Mouse (Mus musculus): ENCODE measurements around the gene Clybl. TPM values are rescaled to one million over a fixed set of nuclear protein-coding genes. Genes with fewer than 3 reads are reported as not detected.

Gene Clybl
- total and polyA plus RNA-seq, 2 experiments = 15.3 to 23.4 TPM

DNA sequence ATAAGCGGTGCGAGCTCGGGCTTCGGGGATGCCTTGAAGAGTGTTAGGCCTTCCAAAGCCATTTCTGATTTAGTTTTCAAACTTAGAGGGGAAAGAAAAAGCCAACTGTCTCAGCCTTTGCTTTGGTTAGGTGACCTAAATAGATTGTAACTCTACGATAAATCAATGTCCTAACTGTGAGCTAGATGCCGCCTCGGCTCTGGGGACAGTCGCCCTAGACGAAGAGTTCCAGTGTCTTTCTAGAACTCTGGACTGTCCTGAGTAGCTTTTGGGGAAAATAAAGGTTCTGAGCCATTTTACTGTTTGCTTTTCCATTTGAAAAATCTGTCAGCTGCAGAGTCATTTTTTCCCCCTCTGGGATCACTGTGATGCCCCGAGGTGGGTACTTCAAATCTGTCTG, 49.6 kb downstream of the Clybl start:
- TF ChIP-seq POLR2A (IDR thresholded peaks at IDR 0.05; ENCODE audit: extremely low read depth, insufficient read depth, low read length) (no peak), CTCF (IDR thresholded peaks at IDR 0.05; ENCODE audit: low read depth, low read length) (no peak)
- 83% methylated on average over 10 of the region's 10 CpGs for WGBS
- Histone ChIP-seq H3K9ac (ENCODE audit: low read depth, low read length) (no peak overlapping the region), H3K79me2 (ENCODE audit: control insufficient read depth, insufficient read depth, low read length) (peaks cover 8% of the 10 kb centered on the region), H3K27me3 (ENCODE audit: control insufficient read depth, insufficient read depth, low read length) (no peaks in the 10 kb centered on the region), H3K4me3 (ENCODE audit: insufficient read depth, low read depth, low read length) (no peak overlapping the region), H3K27ac (replicated peaks; ENCODE audit: insufficient read depth, low read depth, low read length) (no peak overlapping the region), H3K36me3 (ENCODE audit: control insufficient read depth, insufficient read depth, low read length) (no peaks in the 10 kb centered on the region), H3K4me1 (ENCODE audit: control insufficient read depth, insufficient read depth, low read length) (no peaks in the 10 kb centered on the region)
- DNase-seq (ENCODE audit: extremely low read depth, low read depth, low spot score) = no peak

DNA sequence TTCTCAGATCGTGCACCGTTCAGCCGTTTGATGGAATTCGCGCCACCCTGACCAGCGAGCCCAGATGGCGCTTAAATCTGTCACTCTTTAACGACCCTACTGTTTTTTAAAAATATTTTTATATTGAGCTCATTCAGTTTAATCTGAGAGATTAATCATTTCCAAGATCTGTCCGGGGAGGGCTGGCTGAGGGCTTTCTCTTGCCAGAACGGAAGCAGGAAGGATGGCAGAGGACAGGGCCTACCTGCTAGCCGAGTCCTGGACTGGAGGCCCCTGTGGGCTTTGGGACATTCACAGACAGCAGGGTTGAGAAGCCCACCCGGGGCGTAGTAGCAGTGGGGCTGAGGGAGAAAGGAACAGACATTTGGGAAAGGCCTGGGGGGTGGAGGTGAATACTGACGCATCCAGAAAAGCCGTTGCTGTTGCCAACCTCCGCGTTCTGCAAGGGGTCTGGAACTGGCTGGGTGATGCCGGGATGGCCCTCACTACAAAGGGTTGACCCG, 51.8 kb downstream of the Clybl start:
- Histone ChIP-seq H3K36me3 (ENCODE audit: control insufficient read depth, insufficient read depth, low read length) (no peaks in the 10 kb centered on the region), H3K79me2 (ENCODE audit: control insufficient read depth, insufficient read depth, low read length) (peaks cover 8% of the 10 kb centered on the region), H3K4me3 (ENCODE audit: insufficient read depth, low read depth, low read length) (no peak overlapping the region), H3K9ac (ENCODE audit: low read depth, low read length) (no peak overlapping the region), H3K27me3 (ENCODE audit: control insufficient read depth, insufficient read depth, low read length) (no peaks in the 10 kb centered on the region), H3K27ac (replicated peaks; ENCODE audit: insufficient read depth, low read depth, low read length) (no peak overlapping the region), H3K4me1 (ENCODE audit: control insufficient read depth, insufficient read depth, low read length) (no peaks in the 10 kb centered on the region)
- TF ChIP-seq CTCF (IDR thresholded peaks at IDR 0.05; ENCODE audit: low read depth, low read length) = no peak
- no peak for TF ChIP-seq POLR2A (IDR thresholded peaks at IDR 0.05; ENCODE audit: extremely low read depth, insufficient read depth, low read length)
- DNase-seq (ENCODE audit: extremely low read depth, low read depth, low spot score) = no peak
- 87% methylated on average over 19 of the region's 19 CpGs for WGBS

DNA sequence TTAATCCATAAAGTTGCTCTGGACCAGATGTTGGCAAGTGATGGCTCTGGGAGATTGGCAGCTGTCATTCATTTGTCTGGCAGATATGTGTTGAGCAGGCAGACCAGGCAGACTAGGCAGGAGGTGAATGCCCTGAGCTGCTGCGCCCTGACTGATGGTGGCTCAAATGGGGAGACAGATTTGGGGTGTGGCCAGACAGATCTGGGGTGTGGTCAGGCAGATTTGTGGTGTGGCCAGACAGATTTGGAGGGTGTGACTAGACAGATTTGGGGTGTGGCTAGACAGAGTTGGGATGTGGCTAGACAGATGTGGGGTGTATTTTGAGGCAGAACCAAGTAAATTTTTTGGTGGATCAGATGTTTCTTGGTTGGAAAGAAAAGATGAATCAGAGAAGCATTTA, 62.4 kb downstream of the Clybl start:
- H3K79me2 ChIP-seq (ENCODE audit: control insufficient read depth, insufficient read depth, low read length) = no peaks in the 10 kb centered on the region; the same call in 1 of the 2 replicates
- no peak overlapping the region for H3K9ac ChIP-seq (ENCODE audit: low read depth, low read length)
- H3K27ac ChIP-seq (replicated peaks; ENCODE audit: insufficient read depth, low read depth, low read length) = no peak overlapping the region
- H3K27me3 ChIP-seq (ENCODE audit: control insufficient read depth, insufficient read depth, low read length) = no peaks in the 10 kb centered on the region
- no peaks in the 10 kb centered on the region for H3K36me3 ChIP-seq (ENCODE audit: control insufficient read depth, insufficient read depth, low read length)
- no peak for DNase-seq (ENCODE audit: extremely low read depth, low read depth, low spot score)
- 82% methylated on average over 1 of the region's 1 CpGs for WGBS
- no peak overlapping the region for H3K4me3 ChIP-seq (ENCODE audit: insufficient read depth, low read depth, low read length)
- H3K4me1 ChIP-seq (ENCODE audit: control insufficient read depth, insufficient read depth, low read length) = no peaks in the 10 kb centered on the region
- TF ChIP-seq POLR2A (IDR thresholded peaks at IDR 0.05; ENCODE audit: extremely low read depth, insufficient read depth, low read length) = no peak
- no peak for TF ChIP-seq CTCF (IDR thresholded peaks at IDR 0.05; ENCODE audit: low read depth, low read length)

DNA sequence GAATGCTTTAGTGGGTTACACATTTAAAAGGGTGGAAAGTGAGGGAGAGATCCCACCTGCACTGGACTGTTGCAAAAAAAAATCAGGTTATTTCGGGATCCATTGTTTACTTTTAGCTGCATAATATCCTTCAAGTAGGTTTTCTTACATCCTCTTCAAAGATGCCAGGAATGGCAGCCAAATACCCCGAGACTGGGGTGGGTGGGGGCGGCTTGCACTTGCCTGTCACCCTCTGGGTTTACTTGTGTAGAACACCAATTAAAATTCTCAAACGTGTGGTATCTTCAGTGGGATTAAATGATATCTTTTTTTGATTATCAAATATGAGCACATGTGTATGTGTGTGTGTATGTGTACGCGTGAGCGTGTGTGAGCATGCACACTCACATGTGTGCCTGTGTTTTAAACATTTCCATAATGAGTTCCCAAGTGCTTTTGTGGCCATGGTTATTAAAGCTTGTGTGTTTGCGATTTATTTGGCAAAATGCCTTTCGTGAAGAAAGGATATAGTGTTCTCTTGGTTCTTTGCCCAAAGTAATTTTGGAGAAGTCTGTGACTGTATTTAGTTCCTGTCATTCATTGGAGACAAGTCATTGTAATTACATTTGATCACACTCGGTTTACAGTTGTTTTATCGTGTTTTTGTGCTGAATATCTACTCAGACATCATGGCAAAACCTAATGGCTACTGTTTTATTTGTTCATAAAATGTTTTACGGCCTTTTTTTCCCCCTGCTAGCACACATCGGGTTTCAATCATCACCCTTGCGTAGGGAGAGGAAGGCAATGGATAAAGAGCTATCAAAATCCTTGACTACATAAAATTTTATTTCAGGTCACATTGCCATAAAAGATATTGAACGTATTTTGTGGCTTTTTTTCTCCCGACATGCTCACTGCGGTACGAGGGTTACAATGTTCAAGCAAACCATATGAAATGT, 65.7 kb downstream of the Clybl start:
- Histone ChIP-seq H3K36me3 (ENCODE audit: control insufficient read depth, insufficient read depth, low read length) (no peaks in the 10 kb centered on the region), H3K9ac (ENCODE audit: low read depth, low read length) (no peak overlapping the region), H3K27me3 (ENCODE audit: control insufficient read depth, insufficient read depth, low read length) (no peaks in the 10 kb centered on the region), H3K79me2 (ENCODE audit: control insufficient read depth, insufficient read depth, low read length) (no peaks in the 10 kb centered on the region; the same call in 1 of the 2 replicates), H3K4me3 (ENCODE audit: insufficient read depth, low read depth, low read length) (no peak overlapping the region), H3K4me1 (ENCODE audit: control insufficient read depth, insufficient read depth, low read length) (no peaks in the 10 kb centered on the region), H3K27ac (replicated peaks; ENCODE audit: insufficient read depth, low read depth, low read length) (no peak overlapping the region)
- WGBS = 87% methylated on average over 18 of the region's 18 CpGs
- DNase-seq (ENCODE audit: extremely low read depth, low read depth, low spot score) = no peak
- no peak for TF ChIP-seq CTCF (IDR thresholded peaks at IDR 0.05; ENCODE audit: low read depth, low read length)
- no peak for TF ChIP-seq POLR2A (IDR thresholded peaks at IDR 0.05; ENCODE audit: extremely low read depth, insufficient read depth, low read length)

DNA sequence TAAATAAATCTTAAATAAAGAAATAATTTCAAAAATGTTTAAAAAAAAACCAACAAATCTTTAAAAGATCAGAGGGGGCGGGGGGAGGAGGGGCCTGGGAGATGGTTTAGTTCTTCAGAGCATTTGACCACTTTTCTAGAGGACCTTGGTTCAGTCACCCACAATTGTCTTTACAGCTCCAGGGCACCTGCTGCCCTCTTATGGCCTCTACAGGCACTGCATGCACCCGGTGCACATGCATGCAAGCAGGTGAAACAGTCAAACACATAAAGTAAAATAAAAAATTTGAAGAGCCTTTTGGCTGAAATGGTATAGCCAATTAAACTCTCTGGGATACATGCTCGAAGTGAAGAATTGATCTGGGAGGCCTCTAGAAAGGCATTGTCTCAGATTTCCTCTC, 67.6 kb downstream of the Clybl start:
- H3K79me2 ChIP-seq (ENCODE audit: control insufficient read depth, insufficient read depth, low read length) = no peaks in the 10 kb centered on the region; the same call in 1 of the 2 replicates
- TF ChIP-seq CTCF (IDR thresholded peaks at IDR 0.05; ENCODE audit: low read depth, low read length) = peak; percentile 67
- TF ChIP-seq POLR2A (IDR thresholded peaks at IDR 0.05; ENCODE audit: extremely low read depth, insufficient read depth, low read length) = no peak
- H3K4me3 ChIP-seq (ENCODE audit: insufficient read depth, low read depth, low read length) = no peak overlapping the region
- H3K36me3 ChIP-seq (ENCODE audit: control insufficient read depth, insufficient read depth, low read length) = no peaks in the 10 kb centered on the region
- DNase-seq (ENCODE audit: extremely low read depth, low read depth, low spot score) = no peak
- no peak overlapping the region for H3K9ac ChIP-seq (ENCODE audit: low read depth, low read length)
- H3K27me3 ChIP-seq (ENCODE audit: control insufficient read depth, insufficient read depth, low read length) = no peaks in the 10 kb centered on the region
- 91% methylated on average over 3 of the region's 3 CpGs for WGBS
- no peak overlapping the region for H3K27ac ChIP-seq (replicated peaks; ENCODE audit: insufficient read depth, low read depth, low read length)
- H3K4me1 ChIP-seq (ENCODE audit: control insufficient read depth, insufficient read depth, low read length) = no peaks in the 10 kb centered on the region

DNA sequence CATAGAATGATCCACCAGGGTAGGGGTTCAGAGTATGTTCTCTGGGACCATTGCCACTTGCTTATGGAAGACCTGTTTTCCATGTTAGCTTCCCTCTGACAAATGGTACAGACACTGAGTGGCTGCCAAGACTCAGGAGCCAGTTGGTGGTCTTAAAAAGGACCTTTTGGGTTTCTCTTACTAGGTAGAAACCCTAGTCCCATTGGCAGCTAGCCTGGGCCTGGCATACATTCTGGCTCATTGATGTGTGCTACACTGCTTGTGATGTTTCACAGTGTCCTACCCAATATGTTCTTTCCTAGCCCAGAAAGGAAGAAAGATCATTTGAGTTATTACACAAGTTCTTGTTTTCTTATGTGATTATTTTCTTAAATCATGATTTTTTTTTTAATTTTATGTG, 69.8 kb downstream of the Clybl start:
- no peaks in the 10 kb centered on the region for H3K4me1 ChIP-seq (ENCODE audit: control insufficient read depth, insufficient read depth, low read length)
- no peak for TF ChIP-seq POLR2A (IDR thresholded peaks at IDR 0.05; ENCODE audit: extremely low read depth, insufficient read depth, low read length)
- TF ChIP-seq CTCF (IDR thresholded peaks at IDR 0.05; ENCODE audit: low read depth, low read length) = no peak
- no peak for DNase-seq (ENCODE audit: extremely low read depth, low read depth, low spot score)
- H3K79me2 ChIP-seq (ENCODE audit: control insufficient read depth, insufficient read depth, low read length) = no peaks in the 10 kb centered on the region; the same call in 1 of the 2 replicates
- H3K27me3 ChIP-seq (ENCODE audit: control insufficient read depth, insufficient read depth, low read length) = no peaks in the 10 kb centered on the region
- H3K36me3 ChIP-seq (ENCODE audit: control insufficient read depth, insufficient read depth, low read length) = no peaks in the 10 kb centered on the region
- no peak overlapping the region for H3K27ac ChIP-seq (replicated peaks; ENCODE audit: insufficient read depth, low read depth, low read length)
- no peak overlapping the region for H3K9ac ChIP-seq (ENCODE audit: low read depth, low read length)
- H3K4me3 ChIP-seq (ENCODE audit: insufficient read depth, low read depth, low read length) = no peak overlapping the region
